ENCODE assay signal across 14 mouse cellular contexts in genomic region chr4:98435641-98436457, GRCm38 (mm10). TPM values are rescaled to one million over a fixed set of nuclear protein-coding genes. Genes with fewer than 3 reads are reported as not detected.
DNase-seq lines count a peak whose midpoint lies in the region; ATAC-seq and TF ChIP-seq lines count a peak whose summit lies in the region.
"Had no signal": no experiment of that assay in that cellular context is flagged by ENCODE, and none has a peak within 500 bp of the region (broad histone marks: within the 10 kb centered on the region; RNA-seq: fewer than 3 reads in every experiment).

No protein-coding gene starts in this region.

- peak; percentile 5 for DNase-seq in lung, postnatal 10 days
- DNase-seq in lung, postnatal 4 days: no peak
- no peak for DNase-seq in G1E (ENCODE audit: low spot score)
- DNase-seq in thymus, postnatal 0 days (ENCODE audit: low spot score): peak; percentile 5
- DNase-seq in forebrain, embryonic 14.5 days (ENCODE audit: low spot score): no peak
- DNase-seq in testis, postnatal 10 days (ENCODE audit: low spot score): no peak
- no peak for DNase-seq in kidney, postnatal 36 days
- DNase-seq: cerebellum, postnatal 14 days; kidney, adult 2 months; layer of hippocampus, postnatal 36 days had no signal

- H3K9ac ChIP-seq in forebrain, embryonic 14.5 days (ENCODE audit: low read length): no peak overlapping the region
- H3K9ac ChIP-seq: embryonic facial prominence, embryonic 15.5 days; limb, embryonic 15.5 days had no signal

- peaks cover 8% of the 10 kb centered on the region; the same call in 1 of the 2 replicates for H3K4me1 ChIP-seq in G1E (ENCODE audit: insufficient read depth, low read depth, low read length)
- H3K4me1 ChIP-seq in forebrain, embryonic 14.5 days (ENCODE audit: control insufficient read depth, insufficient read depth, low read length): no peaks in the 10 kb centered on the region; the same call in 1 of the 2 replicates
- H3K4me1 ChIP-seq: embryonic facial prominence, embryonic 15.5 days; midbrain, embryonic 10.5 days had no signal

- peak overlapping the region; percentile 14; the same call in 1 of the 2 replicates for H3K4me3 ChIP-seq in G1E (ENCODE audit: low read depth, low read length)
- no peak overlapping the region for H3K4me3 ChIP-seq in forebrain, embryonic 14.5 days (ENCODE audit: low read depth, low read length)
- H3K4me3 ChIP-seq: embryonic facial prominence, embryonic 15.5 days; limb, embryonic 15.5 days; midbrain, embryonic 10.5 days had no signal

- peak; percentile 17; the same call in 1 of the 2 replicates for ATAC-seq in G1E (ENCODE audit: extremely low read depth, insufficient number of reproducible peaks, low FRiP score, poor library complexity, severe bottlenecking)
- peak; percentile 38 for ATAC-seq in megakaryocyte, adult 5-6 weeks (ENCODE audit: poor library complexity, severe bottlenecking)
- ATAC-seq in forebrain, embryonic 14.5 days: no peak

- peaks cover 12% of the 10 kb centered on the region for H3K9me3 ChIP-seq in G1E (replicated peaks)
- H3K9me3 ChIP-seq in forebrain, embryonic 14.5 days (replicated peaks; ENCODE audit: control insufficient read depth, low read length): no peaks in the 10 kb centered on the region
- H3K9me3 ChIP-seq: embryonic facial prominence, embryonic 15.5 days; limb, embryonic 15.5 days; midbrain, embryonic 10.5 days had no signal

- no peaks in the 10 kb centered on the region for H3K36me3 ChIP-seq in G1E (replicated peaks)
- H3K36me3 ChIP-seq in forebrain, embryonic 14.5 days (ENCODE audit: control insufficient read depth, insufficient read depth, low read length): no peaks in the 10 kb centered on the region
- H3K36me3 ChIP-seq: embryonic facial prominence, embryonic 15.5 days; midbrain, embryonic 10.5 days had no signal

- no peak overlapping the region for H3K4me2 ChIP-seq in forebrain, embryonic 14.5 days (ENCODE audit: low read length)
- H3K4me2 ChIP-seq: embryonic facial prominence, embryonic 15.5 days; limb, embryonic 15.5 days had no signal

- TF ChIP-seq CTCF in G1E (IDR thresholded peaks at IDR 0.05; ENCODE audit: low read depth, low read length): no peak

- H3K27me3 ChIP-seq in G1E (ENCODE audit: insufficient read depth, low read length): peaks cover 3% of the 10 kb centered on the region; the same call in 1 of the 2 replicates
- H3K27me3 ChIP-seq in forebrain, embryonic 14.5 days (replicated peaks; ENCODE audit: control insufficient read depth, insufficient read depth, low read length): no peaks in the 10 kb centered on the region
- H3K27me3 ChIP-seq: embryonic facial prominence, embryonic 15.5 days; limb, embryonic 15.5 days had no signal

- 91% methylated on average over 10 of the region's 10 CpGs for WGBS in forebrain, embryonic 14.5 days

- no peak overlapping the region for H3K27ac ChIP-seq in forebrain, embryonic 14.5 days (ENCODE audit: low read depth, low read length)
- H3K27ac ChIP-seq: embryonic facial prominence, embryonic 15.5 days; limb, embryonic 15.5 days; midbrain, embryonic 10.5 days had no signal

RNA-seq across cellular contexts. Expression of gene Patj, which starts 40.3 kb away (rescaled TPM):
- 0.34 TPM in 1 of 2 replicates, not detected in the other for total RNA-seq in G1E (2014; fragmentation: Nextera tagmentation)
- total RNA-seq in G1E (2017): 0.82 and 2.0 TPM in 2 replicates
- not detected in 2 replicates for polyA plus RNA-seq in G1E (2012)
- 0.60 and 3.0 TPM in 2 replicates for total RNA-seq in megakaryocyte, adult 5-6 weeks (2015)
- 3.0 and 4.0 TPM in 2 replicates for total RNA-seq in megakaryocyte, adult 5-6 weeks (2017)
- 12.2 and 17.6 TPM in 2 replicates for polyA plus RNA-seq in thymus, postnatal 0 days (2015; fragmentation: Nextera tagmentation; extraction: Ambion mirVana)
- 7.1 and 7.5 TPM in 2 replicates for polyA plus RNA-seq in forebrain, embryonic 14.5 days (2014; fragmentation: Nextera tagmentation; extraction: Ambion mirVana)

RNA-seq across cellular contexts. Expression of gene Tm2d1, which starts 52.7 kb away (rescaled TPM):
- 10.3 and 12.0 TPM in 2 replicates for total RNA-seq in G1E (2014; fragmentation: Nextera tagmentation)
- total RNA-seq in G1E (2017): 9.8 and 11.4 TPM in 2 replicates
- polyA plus RNA-seq in G1E (2012): 17.8 and 18.6 TPM in 2 replicates
- total RNA-seq in megakaryocyte, adult 5-6 weeks (2015): 38.6 and 47.7 TPM in 2 replicates
- 25.2 and 28.2 TPM in 2 replicates for total RNA-seq in megakaryocyte, adult 5-6 weeks (2017)
- 94.0 and 97.7 TPM in 2 replicates for polyA plus RNA-seq in thymus, postnatal 0 days (2015; fragmentation: Nextera tagmentation; extraction: Ambion mirVana)
- 111 and 130 TPM in 2 replicates for polyA plus RNA-seq in forebrain, embryonic 14.5 days (2014; fragmentation: Nextera tagmentation; extraction: Ambion mirVana)

Comparison
In these comparisons a context has a peak if more than half of its experiments do, and no peak if none do; other contexts are left out.
1. DNase-seq: peak in lung, postnatal 10 days (single experiment) and thymus, postnatal 0 days (single experiment); none in lung, postnatal 4 days (0 of 2), G1E (single experiment), forebrain, embryonic 14.5 days (single experiment), testis, postnatal 10 days (single experiment) and kidney, postnatal 36 days (0 of 2).